ENCODE assay signal across 16 mouse cellular contexts in genomic region chr2:148603951-148604350, GRCm38 (mm10).
DNase-seq lines count a peak whose midpoint lies in the region; ATAC-seq and TF ChIP-seq lines count a peak whose summit lies in the region.
"Had no signal": no experiment of that assay in that cellular context is flagged by ENCODE, and none has a peak within 500 bp of the region (broad histone marks: within the 10 kb centered on the region; RNA-seq: fewer than 3 reads in every experiment).

No protein-coding gene starts in this region.

- no peak for TF ChIP-seq POLR2A in cerebellum, adult 2 months (IDR thresholded peaks at IDR 0.05; ENCODE audit: borderline replicate concordance, insufficient read depth, low read length)

- H3K36me3 ChIP-seq in kidney, postnatal 0 days (ENCODE audit: insufficient read depth, low read length) = no peaks in the 10 kb centered on the region
- H3K36me3 ChIP-seq in heart, postnatal 0 days (replicated peaks; ENCODE audit: control insufficient read depth, insufficient read depth, low read length) = no peaks in the 10 kb centered on the region
- no peaks in the 10 kb centered on the region for H3K36me3 ChIP-seq in neural tube, embryonic 15.5 days
- H3K36me3 ChIP-seq: forebrain, embryonic 12.5 days; midbrain, embryonic 13.5 days had no signal

- H3K27me3 ChIP-seq in kidney, postnatal 0 days (ENCODE audit: insufficient read depth, low read length) = no peaks in the 10 kb centered on the region
- H3K27me3 ChIP-seq in heart, postnatal 0 days (ENCODE audit: control insufficient read depth, insufficient read depth, low read length) = no peaks in the 10 kb centered on the region
- no peaks in the 10 kb centered on the region for H3K27me3 ChIP-seq in cerebellum, adult 2 months (ENCODE audit: control insufficient read depth, insufficient read depth, low read length)
- H3K27me3 ChIP-seq in neural tube, embryonic 15.5 days (replicated peaks) = no peaks in the 10 kb centered on the region
- H3K27me3 ChIP-seq: forebrain, embryonic 12.5 days; midbrain, embryonic 13.5 days had no signal

- no peaks in the 10 kb centered on the region for H3K4me1 ChIP-seq in kidney, postnatal 0 days (replicated peaks; ENCODE audit: insufficient read depth, low read length)
- peaks cover 9% of the 10 kb centered on the region; the same call in 1 of the 2 replicates for H3K4me1 ChIP-seq in brown adipose tissue, adult 24 weeks (ENCODE audit: control insufficient read depth, insufficient read depth, insufficient read length, low read length)
- H3K4me1 ChIP-seq in heart, postnatal 0 days (ENCODE audit: control insufficient read depth, insufficient read depth) = no peaks in the 10 kb centered on the region; the same call in 1 of the 2 replicates
- H3K4me1 ChIP-seq in cerebellum, adult 2 months (ENCODE audit: control insufficient read depth, insufficient read depth, low read length) = no peaks in the 10 kb centered on the region
- no peaks in the 10 kb centered on the region for H3K4me1 ChIP-seq in neural tube, embryonic 15.5 days
- H3K4me1 ChIP-seq: forebrain, embryonic 12.5 days; midbrain, embryonic 13.5 days had no signal

- no peak for ATAC-seq in kidney, postnatal 0 days (replicated peaks; ENCODE audit: low FRiP score, low read depth)
- peak; percentile 77 for ATAC-seq in heart, postnatal 0 days (ENCODE audit: insufficient read depth, low read depth)
- no peak for ATAC-seq in neural tube, embryonic 15.5 days (ENCODE audit: low FRiP score)
- ATAC-seq: activated CD4-positive, CD25-positive, alpha-beta regulatory T cell, adult 4 months; midbrain, embryonic 13.5 days had no signal

- no peak overlapping the region for H3K4me2 ChIP-seq in kidney, postnatal 0 days (ENCODE audit: low read length)
- no peak overlapping the region for H3K4me2 ChIP-seq in heart, postnatal 0 days (ENCODE audit: low read depth, low read length)
- H3K4me2 ChIP-seq in neural tube, embryonic 15.5 days = no peak overlapping the region
- H3K4me2 ChIP-seq: forebrain, embryonic 12.5 days; liver, embryonic 11.5 days; midbrain, embryonic 13.5 days had no signal

- no peak for DNase-seq in kidney, postnatal 0 days (ENCODE audit: low spot score)
- no peak for DNase-seq in kidney, postnatal 36 days
- DNase-seq in NIH3T3 (ENCODE audit: low read depth) = peak; percentile 29
- DNase-seq in heart, postnatal 0 days (ENCODE audit: low spot score) = peak; percentile 57
- no peak for DNase-seq in cerebellum, adult 2 months
- no peak for DNase-seq in cerebellum, adult 8-10 months
- DNase-seq: cerebellum, adult 11-12 months; thymus, postnatal 25 days had no signal

- TF ChIP-seq CTCF in kidney, postnatal 0 days (IDR thresholded peaks at IDR 0.05; ENCODE audit: low read depth) = 0 out of 2 replicates have a peak, but pooled peaks have one; percentile 18
- TF ChIP-seq CTCF in heart, postnatal 0 days (IDR thresholded peaks at IDR 0.05; ENCODE audit: low read depth) = no peak
- TF ChIP-seq CTCF in cerebellum, adult 2 months (IDR thresholded peaks at IDR 0.05; ENCODE audit: borderline replicate concordance, insufficient read depth, low read depth, low read length) = no peak

- H3K9ac ChIP-seq in kidney, postnatal 0 days (ENCODE audit: low read depth, low read length) = no peak overlapping the region
- H3K9ac ChIP-seq in heart, postnatal 0 days (replicated peaks; ENCODE audit: low read depth, low read length) = no peak overlapping the region
- H3K9ac ChIP-seq in neural tube, embryonic 15.5 days (replicated peaks) = no peak overlapping the region
- H3K9ac ChIP-seq: forebrain, embryonic 12.5 days; midbrain, embryonic 13.5 days had no signal

- no peak overlapping the region for H3K4me3 ChIP-seq in kidney, postnatal 0 days (replicated peaks; ENCODE audit: low read depth, low read length)
- H3K4me3 ChIP-seq in brown adipose tissue, adult 24 weeks (ENCODE audit: insufficient read depth, low read depth, low read length) = no peak overlapping the region
- no peak overlapping the region for H3K4me3 ChIP-seq in heart, postnatal 0 days (ENCODE audit: low read depth, low read length)
- no peak overlapping the region for H3K4me3 ChIP-seq in cerebellum, adult 2 months (replicated peaks; ENCODE audit: insufficient read depth, low read depth, low read length)
- no peak overlapping the region for H3K4me3 ChIP-seq in neural tube, embryonic 15.5 days (replicated peaks)
- H3K4me3 ChIP-seq: forebrain, embryonic 12.5 days; midbrain, embryonic 13.5 days; myocyte had no signal

- TF ChIP-seq EP300 in heart, postnatal 0 days (IDR thresholded peaks at IDR 0.05; ENCODE audit: low read depth) = no peak

- no peaks in the 10 kb centered on the region for H3K9me3 ChIP-seq in kidney, postnatal 0 days (replicated peaks; ENCODE audit: low read length)
- no peaks in the 10 kb centered on the region for H3K9me3 ChIP-seq in heart, postnatal 0 days (replicated peaks; ENCODE audit: control insufficient read depth, low read length)
- no peaks in the 10 kb centered on the region for H3K9me3 ChIP-seq in neural tube, embryonic 15.5 days (replicated peaks)
- H3K9me3 ChIP-seq: forebrain, embryonic 12.5 days; midbrain, embryonic 13.5 days had no signal

- WGBS in kidney, postnatal 0 days = 64% methylated on average over 2 of the region's 2 CpGs
- WGBS in heart, postnatal 0 days = 25% methylated on average over 2 of the region's 2 CpGs
- 73% methylated on average over 2 of the region's 2 CpGs for WGBS in cerebellum, adult 2 months
- WGBS in neural tube, embryonic 15.5 days = 82% methylated on average over 2 of the region's 2 CpGs

- no peak overlapping the region for H3K27ac ChIP-seq in kidney, postnatal 0 days
- peak overlapping the region; percentile 12; the same call in 1 of the 2 replicates for H3K27ac ChIP-seq in brown adipose tissue, adult 24 weeks (replicated peaks; ENCODE audit: low read depth, low read length)
- H3K27ac ChIP-seq in heart, postnatal 0 days (ENCODE audit: low read depth) = peak overlapping the region; percentile 26
- H3K27ac ChIP-seq in cerebellum, adult 2 months (ENCODE audit: insufficient read depth, low read length) = no peak overlapping the region
- H3K27ac ChIP-seq in neural tube, embryonic 15.5 days (replicated peaks) = no peak overlapping the region
- H3K27ac ChIP-seq: forebrain, embryonic 12.5 days; macrophage; midbrain, embryonic 13.5 days had no signal

Comparison
In these comparisons a context has a peak if more than half of its experiments do, and no peak if none do; other contexts are left out.
1. DNase-seq: peak in NIH3T3 (single experiment) and heart, postnatal 0 days (single experiment); none in kidney, postnatal 0 days (single experiment), kidney, postnatal 36 days (0 of 2), cerebellum, adult 2 months (0 of 2) and cerebellum, adult 8-10 months (single experiment).
2. H3K27ac ChIP-seq: peak in brown adipose tissue, adult 24 weeks (single experiment) and heart, postnatal 0 days (single experiment); none in kidney, postnatal 0 days (single experiment), cerebellum, adult 2 months (single experiment) and neural tube, embryonic 15.5 days (single experiment).